Mouse (Mus musculus): ENCODE data around the gene Pnmal2. TPM values are rescaled to one million over a fixed set of nuclear protein-coding genes. Genes with fewer than 3 reads are reported as not detected.
"Not testable (repeated sequence)": the region's sequence is repeated elsewhere in the genome, so short reads cannot be mapped to it uniquely, and the experiment has no call there.

Gene Pnmal2
- polyA plus RNA-seq, 1 experiment: 135 TPM

GRCm38 (mm10) chr7:16947349-16947895 is 2.9 kb downstream of the Pnmal2 start:
- WGBS: 1% methylated on average over 21 of the region's 22 CpGs
- Histone ChIP-seq H3K27ac (ENCODE audit: insufficient read depth, low read length) (peak overlapping the region; percentile 95), H3K4me3 (replicated peaks; ENCODE audit: insufficient read depth, low read depth, low read length) (peak overlapping the region; percentile 87), H3K27me3 (ENCODE audit: control insufficient read depth, insufficient read depth, low read length) (no peaks in the 10 kb centered on the region), H3K4me1 (ENCODE audit: control insufficient read depth, insufficient read depth, low read length) (peaks cover 26% of the 10 kb centered on the region; the same call in 1 of the 2 replicates)
- TF ChIP-seq CTCF (IDR thresholded peaks at IDR 0.05; ENCODE audit: borderline replicate concordance, insufficient read depth, low read depth, low read length): no peak
- TF ChIP-seq POLR2A (IDR thresholded peaks at IDR 0.05; ENCODE audit: borderline replicate concordance, insufficient read depth, low read length): no peak; the same call in 1 of the 2 replicates
- DNase-seq: peak in 1 of 2 experiments; percentile 54

DNA sequence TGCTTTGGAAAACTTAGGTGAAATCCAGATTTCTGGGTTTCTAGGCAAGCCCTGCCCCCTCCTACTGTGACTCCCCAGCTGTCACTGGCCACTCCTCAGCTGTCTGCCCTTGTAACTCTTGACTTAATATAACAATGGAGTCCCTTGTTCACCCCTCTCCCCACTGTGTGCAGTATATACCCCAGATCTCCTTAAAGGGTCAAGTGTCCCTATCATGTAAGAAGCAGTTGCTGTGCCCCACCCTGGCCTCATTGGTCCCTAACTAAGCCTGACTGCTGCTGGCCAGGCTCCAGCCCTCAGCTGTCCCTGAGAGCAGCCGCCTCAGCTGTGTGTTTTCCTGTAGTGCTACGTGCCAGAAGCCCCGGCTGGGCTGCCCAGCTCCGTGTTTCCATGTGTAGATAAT is 3.5 kb downstream of the Pnmal2 start:
- 0% methylated on average over 4 of the region's 4 CpGs for WGBS
- peak overlapping the region; percentile 87 for H3K4me3 ChIP-seq (replicated peaks; ENCODE audit: insufficient read depth, low read depth, low read length)
- DNase-seq: peak; percentile 57 to 59
- TF ChIP-seq CTCF (IDR thresholded peaks at IDR 0.05; ENCODE audit: borderline replicate concordance, insufficient read depth, low read depth, low read length) (no peak), POLR2A (IDR thresholded peaks at IDR 0.05; ENCODE audit: borderline replicate concordance, insufficient read depth, low read length) (no peak)
- peaks cover 26% of the 10 kb centered on the region; the same call in 1 of the 2 replicates for H3K4me1 ChIP-seq (ENCODE audit: control insufficient read depth, insufficient read depth, low read length)
- H3K27ac ChIP-seq (ENCODE audit: insufficient read depth, low read length): peak overlapping the region; percentile 62; the same call in 1 of the 2 replicates
- H3K27me3 ChIP-seq (ENCODE audit: control insufficient read depth, insufficient read depth, low read length): no peaks in the 10 kb centered on the region

DNA sequence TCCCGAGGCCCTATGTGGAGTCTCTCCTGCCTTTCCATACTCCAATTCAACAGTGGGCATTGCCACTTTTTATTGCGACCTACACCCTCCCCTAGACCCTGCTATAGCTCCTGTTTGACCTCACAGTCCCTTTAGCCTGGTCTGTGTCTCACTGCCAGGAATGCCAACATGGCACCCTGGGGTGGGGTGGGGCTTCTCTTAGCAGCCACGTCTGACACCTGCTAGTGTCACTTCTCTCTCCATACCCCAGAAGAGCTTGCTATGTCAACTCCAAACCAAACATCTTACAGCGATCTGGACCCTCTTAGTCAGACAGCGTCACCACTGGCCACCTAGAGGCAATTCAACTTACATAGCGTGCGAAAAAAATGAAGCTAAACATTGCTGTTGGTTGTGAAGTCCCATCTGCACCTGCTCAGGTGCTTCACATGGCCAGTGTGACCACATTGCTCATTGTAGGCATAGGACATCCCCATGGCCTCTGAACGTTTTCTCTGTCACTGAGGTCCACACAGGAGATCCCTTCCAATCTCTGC is 4.5 kb downstream of the Pnmal2 start:
- no peak overlapping the region for H3K4me3 ChIP-seq (replicated peaks; ENCODE audit: insufficient read depth, low read depth, low read length)

DNA sequence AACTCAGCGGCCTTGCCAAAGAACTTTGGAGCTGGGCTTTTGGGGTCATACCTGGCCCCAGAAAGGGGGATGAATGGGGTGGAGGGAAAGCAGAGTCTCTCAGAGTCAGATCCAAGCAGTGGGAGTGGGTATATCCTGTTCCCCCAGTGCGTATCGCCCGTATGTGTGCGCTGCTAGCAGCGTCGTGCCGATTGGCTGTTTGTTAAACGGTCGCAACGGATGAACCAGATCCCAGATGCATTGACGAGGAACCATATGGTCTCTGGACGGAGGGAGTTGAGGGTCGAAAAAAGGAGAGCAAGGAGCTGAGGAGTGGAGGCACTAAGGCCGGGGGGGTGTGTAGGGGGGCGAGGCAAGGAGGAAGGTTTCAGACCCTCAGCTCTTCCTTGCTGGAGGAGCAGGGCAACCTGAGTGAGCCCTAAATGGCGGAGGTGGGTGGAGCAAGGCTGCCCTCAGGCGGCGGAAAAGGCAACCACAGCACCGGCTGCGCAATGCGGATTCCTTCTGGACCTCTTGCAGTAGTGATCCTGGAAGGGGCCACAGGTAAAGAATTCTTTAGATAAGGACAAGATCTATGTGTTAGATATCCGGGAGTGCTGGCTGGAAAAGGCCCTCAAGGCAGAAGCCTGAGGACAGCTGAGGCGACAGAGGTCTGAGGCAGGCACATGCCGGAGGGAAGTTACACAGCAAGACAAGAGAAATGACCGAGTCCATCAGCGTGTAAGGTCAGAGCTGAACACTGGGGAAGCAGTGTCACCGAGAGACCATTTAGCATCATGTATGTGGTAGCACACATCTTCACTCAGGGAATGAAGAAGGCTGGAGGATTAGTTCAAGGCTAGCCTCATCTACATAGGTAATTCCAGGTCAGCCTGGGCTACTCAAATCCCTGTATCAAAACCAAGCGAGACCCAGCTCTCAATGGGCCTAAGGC is 5.7 kb downstream of the Pnmal2 start:
- Histone ChIP-seq H3K27me3 (ENCODE audit: control insufficient read depth, insufficient read depth, low read length) (no peaks in the 10 kb centered on the region), H3K4me1 (ENCODE audit: control insufficient read depth, insufficient read depth, low read length) (peaks cover 19% of the 10 kb centered on the region; the same call in 1 of the 2 replicates), H3K4me3 (replicated peaks; ENCODE audit: insufficient read depth, low read depth, low read length) (peak overlapping the region; percentile 49), H3K27ac (ENCODE audit: insufficient read depth, low read length) (peak overlapping the region; percentile 53)
- peak; percentile 94 for TF ChIP-seq CTCF (IDR thresholded peaks at IDR 0.05; ENCODE audit: borderline replicate concordance, insufficient read depth, low read depth, low read length)
- TF ChIP-seq POLR2A (IDR thresholded peaks at IDR 0.05; ENCODE audit: borderline replicate concordance, insufficient read depth, low read length): peak; percentile 32; the same call in 1 of the 2 replicates
- WGBS: 6% methylated on average over 29 of the region's 29 CpGs
- peak; percentile 88 to 93 for DNase-seq

More for the DNA sequence above, 4.5 kb downstream of the Pnmal2 start:
- TF ChIP-seq POLR2A (IDR thresholded peaks at IDR 0.05; ENCODE audit: borderline replicate concordance, insufficient read depth, low read length): no peak
- TF ChIP-seq CTCF (IDR thresholded peaks at IDR 0.05; ENCODE audit: borderline replicate concordance, insufficient read depth, low read depth, low read length): no peak
- Histone ChIP-seq H3K27ac (ENCODE audit: insufficient read depth, low read length) (peak overlapping the region; percentile 17; the same call in 1 of the 2 replicates), H3K27me3 (ENCODE audit: control insufficient read depth, insufficient read depth, low read length) (no peaks in the 10 kb centered on the region), H3K4me1 (ENCODE audit: control insufficient read depth, insufficient read depth, low read length) (peaks cover 23% of the 10 kb centered on the region; the same call in 1 of the 2 replicates)
- 56% methylated on average over 8 of the region's 8 CpGs for WGBS
- peak in 1 of 2 experiments; percentile 45 for DNase-seq

GRCm38 (mm10) chr7:16950861-16951635 is 6.6 kb downstream of the Pnmal2 start:
- Histone ChIP-seq H3K27me3 (ENCODE audit: control insufficient read depth, insufficient read depth, low read length) (no peaks in the 10 kb centered on the region), H3K27ac (ENCODE audit: insufficient read depth, low read length) (peak overlapping the region; percentile 53; the same call in 1 of the 2 replicates), H3K4me1 (ENCODE audit: control insufficient read depth, insufficient read depth, low read length) (peaks cover 19% of the 10 kb centered on the region; the same call in 1 of the 2 replicates), H3K4me3 (replicated peaks; ENCODE audit: insufficient read depth, low read depth, low read length) (no peak overlapping the region)
- TF ChIP-seq POLR2A (IDR thresholded peaks at IDR 0.05; ENCODE audit: borderline replicate concordance, insufficient read depth, low read length): no peak
- TF ChIP-seq CTCF (IDR thresholded peaks at IDR 0.05; ENCODE audit: borderline replicate concordance, insufficient read depth, low read depth, low read length): peak; percentile 77
- DNase-seq: peak; percentile 80 to 86
- WGBS: 24% methylated on average over 18 of the region's 18 CpGs

DNA sequence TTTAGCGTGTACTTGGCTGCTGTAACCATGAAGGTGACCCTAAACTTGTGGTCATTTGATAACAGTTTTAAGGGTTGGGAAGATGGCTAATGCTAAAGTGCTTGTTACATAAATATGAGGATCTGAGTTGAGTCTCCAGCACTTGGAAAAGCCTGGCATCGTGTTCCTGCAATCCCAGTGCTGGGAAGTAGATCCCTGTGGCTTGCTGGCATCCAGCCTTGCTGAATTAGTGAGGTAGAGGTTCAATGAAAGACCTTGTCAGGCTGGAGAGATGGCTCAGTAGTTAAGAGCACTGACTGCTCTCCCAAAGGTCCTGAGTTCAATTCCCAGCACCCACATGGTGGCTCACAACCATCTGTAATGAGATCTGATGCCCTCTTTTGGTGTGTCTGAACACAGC is 9.3 kb downstream of the Pnmal2 start:
- DNase-seq; H3K4me3 ChIP-seq (replicated peaks; ENCODE audit: insufficient read depth, low read depth, low read length); H3K27ac ChIP-seq (ENCODE audit: insufficient read depth, low read length); H3K27me3 ChIP-seq (ENCODE audit: control insufficient read depth, insufficient read depth, low read length): not testable (repeated sequence)
- peaks cover 15% of the 10 kb centered on the region; the same call in 1 of the 2 replicates for H3K4me1 ChIP-seq (ENCODE audit: control insufficient read depth, insufficient read depth, low read length)
- 40% methylated on average over 2 of the region's 2 CpGs for WGBS

- H3K4me3 ChIP-seq (replicated peaks; ENCODE audit: insufficient read depth, low read depth, low read length): no peak overlapping the region
- WGBS: 96% methylated on average over 4 of the region's 4 CpGs
- H3K27ac ChIP-seq (ENCODE audit: insufficient read depth, low read length): no peak overlapping the region
- peaks cover 7% of the 10 kb centered on the region; the same call in 1 of the 2 replicates for H3K4me1 ChIP-seq (ENCODE audit: control insufficient read depth, insufficient read depth, low read length)
- TF ChIP-seq POLR2A (IDR thresholded peaks at IDR 0.05; ENCODE audit: borderline replicate concordance, insufficient read depth, low read length): no peak
- TF ChIP-seq CTCF (IDR thresholded peaks at IDR 0.05; ENCODE audit: borderline replicate concordance, insufficient read depth, low read depth, low read length): no peak
- DNase-seq: no peak
- H3K27me3 ChIP-seq (ENCODE audit: control insufficient read depth, insufficient read depth, low read length): no peaks in the 10 kb centered on the region
Observed at GRCm38 (mm10) chr7:16955712-16956111, 11.2 kb downstream of the Pnmal2 start.
